Mouse (Mus musculus) gastrocnemius, postnatal 10 days (tissue): Measurements from ENCODE around the gene Trim7. TPM values are rescaled to one million over a fixed set of nuclear protein-coding genes. Genes with fewer than 3 reads are reported as not detected.
A peak's percentile ranks its signal among the peaks of the same experiment; 100 is the strongest.
"Not testable (repeated sequence)": the region's sequence is repeated elsewhere in the genome, so short reads cannot be mapped to it uniquely, and the experiment has no call there.

Experiments used
- DNase-seq: peaks from one replicate; pipeline ENCODE4 v3.0.0; 2021; ENCODE audit warnings: mixed read lengths
- total RNA-seq, 2 experiments: library from RNA; stranded (reverse); gene quantifications; 2 replicates each; pipeline ENCODE4 v1.2.3; 2021

Trim7 gene
- total RNA-seq, 2 experiments from 2014 or later = 107 to 110 TPM

GRCm38 (mm10) chr11:48824311-48824830 lies 1.6 kb upstream of the Trim7 start:
- no peak for DNase-seq

- DNase-seq = no peak
Measured at GRCm38 (mm10) chr11:48826752-48827096, 784 bp downstream of the Trim7 start.

GRCm38 (mm10) chr11:48827926-48828325 lies 2.0 kb downstream of the Trim7 start:
- no peak for DNase-seq

GRCm38 (mm10) chr11:48830279-48830678 lies 4.3 kb downstream of the Trim7 start:
- no peak for DNase-seq

GRCm38 (mm10) chr11:48831273-48831672 lies 5.3 kb downstream of the Trim7 start:
- no peak for DNase-seq

- DNase-seq = no peak
Measured at GRCm38 (mm10) chr11:48833078-48833730, 7.3 kb downstream of the Trim7 start.

GRCm38 (mm10) chr11:48833731-48834639 lies 8.0 kb downstream of the Trim7 start:
- peak; percentile 90 for DNase-seq

GRCm38 (mm10) chr11:48835923-48836322 lies 10.0 kb downstream of the Trim7 start:
- no peak for DNase-seq

GRCm38 (mm10) chr11:48836990-48837309 lies 11.0 kb downstream of the Trim7 start:
- no peak for DNase-seq

- peak; percentile 73 for DNase-seq
Measured at GRCm38 (mm10) chr11:48837310-48838180, 11.6 kb downstream of the Trim7 start.

- peak; percentile 10 for DNase-seq
Measured at GRCm38 (mm10) chr11:48838181-48838797, 12.3 kb downstream of the Trim7 start.

GRCm38 (mm10) chr11:48838879-48839680 lies 13.1 kb downstream of the Trim7 start:
- peak; percentile 1 for DNase-seq

- DNase-seq = no peak
Measured at GRCm38 (mm10) chr11:48840805-48841204, 14.9 kb downstream of the Trim7 start.

GRCm38 (mm10) chr11:48841213-48841612 lies 15.3 kb downstream of the Trim7 start:
- DNase-seq = no peak

- peak; percentile 1 for DNase-seq
Measured at GRCm38 (mm10) chr11:48842378-48842792, 16.4 kb downstream of the Trim7 start.

- DNase-seq = no peak
Measured at GRCm38 (mm10) chr11:48843202-48843601, 17.3 kb downstream of the Trim7 start.

GRCm38 (mm10) chr11:48844309-48844708 lies 18.4 kb downstream of the Trim7 start:
- DNase-seq = no peak

GRCm38 (mm10) chr11:48845244-48845815 lies 19.4 kb downstream of the Trim7 start:
- no peak for DNase-seq

GRCm38 (mm10) chr11:48846362-48846761 lies 20.4 kb downstream of the Trim7 start:
- not testable (repeated sequence) for DNase-seq

- no peak for DNase-seq
Measured at GRCm38 (mm10) chr11:48846881-48847280, 20.9 kb downstream of the Trim7 start.

GRCm38 (mm10) chr11:48850240-48850639 lies 24.3 kb downstream of the Trim7 start:
- no peak for DNase-seq
